Mouse (Mus musculus): ENCODE data around the gene Sptssb.

Sptssb gene

GRCm38 (mm10) chr3:69869702-69870101 lies 10.0 kb upstream of the Sptssb start:
- no peak for TF ChIP-seq CTCF (conservative IDR thresholded peaks at IDR 0.05; ENCODE audit: low read length)
- TF ChIP-seq NANOG (IDR thresholded peaks at IDR 0.05; ENCODE audit: borderline replicate concordance, low read length) = no peak
- no peak for TF ChIP-seq POU5F1 (IDR thresholded peaks at IDR 0.05; ENCODE audit: borderline replicate concordance, low read length)
- Histone ChIP-seq H3K9me3 (ENCODE audit: low read length) (no peaks in the 10 kb centered on the region), H3K4me1 (replicated peaks; ENCODE audit: low read depth, low read length) (no peaks in the 10 kb centered on the region), H3K27me3 (ENCODE audit: insufficient read depth, low read length) (peaks cover 19% of the 10 kb centered on the region), H3K36me3 (ENCODE audit: insufficient read depth, low read length) (no peaks in the 10 kb centered on the region), H3K4me3 (replicated peaks; ENCODE audit: low read length) (no peak overlapping the region)

GRCm38 (mm10) chr3:69861789-69862395 lies 2.2 kb upstream of the Sptssb start:
- Histone ChIP-seq H3K4me1 (replicated peaks; ENCODE audit: low read depth, low read length) (peaks cover 21% of the 10 kb centered on the region), H3K36me3 (ENCODE audit: insufficient read depth, low read length) (no peaks in the 10 kb centered on the region), H3K27me3 (ENCODE audit: insufficient read depth, low read length) (peaks cover 51% of the 10 kb centered on the region), H3K4me3 (replicated peaks; ENCODE audit: low read length) (no peak overlapping the region), H3K9me3 (ENCODE audit: low read length) (no peaks in the 10 kb centered on the region)
- no peak for TF ChIP-seq CTCF (conservative IDR thresholded peaks at IDR 0.05; ENCODE audit: low read length)
- TF ChIP-seq NANOG (IDR thresholded peaks at IDR 0.05; ENCODE audit: borderline replicate concordance, low read length) = no peak
- no peak for TF ChIP-seq POU5F1 (IDR thresholded peaks at IDR 0.05; ENCODE audit: borderline replicate concordance, low read length)

GRCm38 (mm10) chr3:69860589-69861521 lies 1.1 kb upstream of the Sptssb start:
- H3K36me3 ChIP-seq (ENCODE audit: insufficient read depth, low read length) = no peaks in the 10 kb centered on the region
- peaks cover 21% of the 10 kb centered on the region for H3K4me1 ChIP-seq (replicated peaks; ENCODE audit: low read depth, low read length)
- H3K9me3 ChIP-seq (ENCODE audit: low read length) = no peaks in the 10 kb centered on the region
- peak overlapping the region; percentile 77 for H3K4me3 ChIP-seq (replicated peaks; ENCODE audit: low read length)
- H3K27me3 ChIP-seq (ENCODE audit: insufficient read depth, low read length) = peaks cover 54% of the 10 kb centered on the region
- TF ChIP-seq NANOG (IDR thresholded peaks at IDR 0.05; ENCODE audit: borderline replicate concordance, low read length) (no peak), CTCF (conservative IDR thresholded peaks at IDR 0.05; ENCODE audit: low read length) (peak; percentile 18)

GRCm38 (mm10) chr3:69839485-69839884 lies 20.3 kb downstream of the Sptssb start:
- no peaks in the 10 kb centered on the region for H3K9me3 ChIP-seq (ENCODE audit: low read length)
- H3K36me3 ChIP-seq (ENCODE audit: insufficient read depth, low read length) = no peaks in the 10 kb centered on the region
- no peaks in the 10 kb centered on the region for H3K27me3 ChIP-seq (ENCODE audit: insufficient read depth, low read length)
- no peak overlapping the region for H3K4me3 ChIP-seq (replicated peaks; ENCODE audit: low read length)
- TF ChIP-seq POU5F1 (IDR thresholded peaks at IDR 0.05; ENCODE audit: borderline replicate concordance, low read length) (no peak), CTCF (conservative IDR thresholded peaks at IDR 0.05; ENCODE audit: low read length) (no peak)
- H3K4me1 ChIP-seq (replicated peaks; ENCODE audit: low read depth, low read length) = no peaks in the 10 kb centered on the region

- Histone ChIP-seq H3K27me3 (ENCODE audit: insufficient read depth, low read length) (no peaks in the 10 kb centered on the region), H3K4me3 (replicated peaks; ENCODE audit: low read length) (no peak overlapping the region), H3K36me3 (ENCODE audit: insufficient read depth, low read length) (no peaks in the 10 kb centered on the region), H3K9me3 (ENCODE audit: low read length) (no peaks in the 10 kb centered on the region), H3K4me1 (replicated peaks; ENCODE audit: low read depth, low read length) (no peaks in the 10 kb centered on the region)
- TF ChIP-seq POU5F1 (IDR thresholded peaks at IDR 0.05; ENCODE audit: borderline replicate concordance, low read length) (no peak), CTCF (conservative IDR thresholded peaks at IDR 0.05; ENCODE audit: low read length) (no peak), NANOG (IDR thresholded peaks at IDR 0.05; ENCODE audit: borderline replicate concordance, low read length) (no peak)
Measured at GRCm38 (mm10) chr3:69829532-69829931, 30.2 kb downstream of the Sptssb start.

- TF ChIP-seq POU5F1 (IDR thresholded peaks at IDR 0.05; ENCODE audit: borderline replicate concordance, low read length) = no peak
- no peaks in the 10 kb centered on the region for H3K27me3 ChIP-seq (ENCODE audit: insufficient read depth, low read length)
- H3K36me3 ChIP-seq (ENCODE audit: insufficient read depth, low read length) = no peaks in the 10 kb centered on the region
- no peak overlapping the region for H3K4me3 ChIP-seq (replicated peaks; ENCODE audit: low read length)
- no peaks in the 10 kb centered on the region for H3K4me1 ChIP-seq (replicated peaks; ENCODE audit: low read depth, low read length)
- no peaks in the 10 kb centered on the region for H3K9me3 ChIP-seq (ENCODE audit: low read length)
Measured at GRCm38 (mm10) chr3:69824536-69824935, 35.2 kb downstream of the Sptssb start.

- TF ChIP-seq CTCF (conservative IDR thresholded peaks at IDR 0.05; ENCODE audit: low read length) (no peak), POU5F1 (IDR thresholded peaks at IDR 0.05; ENCODE audit: borderline replicate concordance, low read length) (no peak), NANOG (IDR thresholded peaks at IDR 0.05; ENCODE audit: borderline replicate concordance, low read length) (no peak)
- no peaks in the 10 kb centered on the region for H3K4me1 ChIP-seq (replicated peaks; ENCODE audit: low read depth, low read length)
- no peaks in the 10 kb centered on the region for H3K27me3 ChIP-seq (ENCODE audit: insufficient read depth, low read length)
- no peaks in the 10 kb centered on the region for H3K9me3 ChIP-seq (ENCODE audit: low read length)
- H3K4me3 ChIP-seq (replicated peaks; ENCODE audit: low read length) = no peak overlapping the region
- no peaks in the 10 kb centered on the region for H3K36me3 ChIP-seq (ENCODE audit: insufficient read depth, low read length)
Measured at GRCm38 (mm10) chr3:69820614-69821013, 39.1 kb downstream of the Sptssb start.

GRCm38 (mm10) chr3:69819851-69820200 lies 39.9 kb downstream of the Sptssb start:
- H3K36me3 ChIP-seq (ENCODE audit: insufficient read depth, low read length) = no peaks in the 10 kb centered on the region
- H3K4me3 ChIP-seq (replicated peaks; ENCODE audit: low read length) = no peak overlapping the region
- no peaks in the 10 kb centered on the region for H3K27me3 ChIP-seq (ENCODE audit: insufficient read depth, low read length)
- no peaks in the 10 kb centered on the region for H3K9me3 ChIP-seq (ENCODE audit: low read length)
- TF ChIP-seq POU5F1 (IDR thresholded peaks at IDR 0.05; ENCODE audit: borderline replicate concordance, low read length) = no peak
- TF ChIP-seq CTCF (conservative IDR thresholded peaks at IDR 0.05; ENCODE audit: low read length) = no peak
- TF ChIP-seq NANOG (IDR thresholded peaks at IDR 0.05; ENCODE audit: borderline replicate concordance, low read length) = no peak
- no peaks in the 10 kb centered on the region for H3K4me1 ChIP-seq (replicated peaks; ENCODE audit: low read depth, low read length)
